Mouse (Mus musculus): ENCODE results near the gene Ifi205.

DNA sequence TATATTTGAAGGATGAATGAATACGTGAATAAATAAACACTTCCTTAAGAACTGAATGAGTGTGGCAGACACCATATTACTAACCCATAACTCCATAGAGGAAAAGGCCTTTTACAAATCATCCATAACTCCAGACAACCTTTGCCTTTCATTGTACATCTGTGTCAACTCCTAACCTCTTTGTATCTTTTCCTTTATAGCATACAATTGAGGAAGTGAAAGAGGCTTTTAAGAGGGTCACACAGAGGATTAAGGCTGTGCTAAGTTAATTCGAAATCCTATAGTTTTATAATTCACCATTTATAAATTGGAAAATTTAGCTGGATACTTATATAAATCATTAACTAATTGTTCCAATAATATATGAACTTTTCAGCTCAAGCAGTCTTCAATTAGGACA lies 23.6 kb upstream of the Ifi205 start:
- TF ChIP-seq POLR2A (IDR thresholded peaks at IDR 0.05; ENCODE audit: extremely low read depth, insufficient read depth, low read length) = no peak
- no peak for TF ChIP-seq CTCF (IDR thresholded peaks at IDR 0.05; ENCODE audit: low read depth, low read length)
